Mouse (Mus musculus) v-Abl transformed pro-B cells (cell line): ENCODE measurements around the gene Fars2.

Experiments
- in situ Hi-C, 2 experiments: fragments of 400-800 bp; cut with MboI; formaldehyde crosslinking; loops; one replicate each; pipeline ENCODE4 v1.15.1; 2025; ENCODE audit not compliant: unreplicated experiment in 2 of 2

The Fars2 gene

GRCm38 (mm10) chr13:36117143-36118014, at the start of gene Fars2, which contains the start of gene Lyrm4:
Gene Fars2, plus strand, starts transcription at chr13:36117412.
Gene Lyrm4, minus strand, starts transcription at chr13:36117526.
- in situ Hi-C loops = no loop called here

- in situ Hi-C loops = no loop called here
Observed at GRCm38 (mm10) chr13:36074484-36074883, 42.7 kb upstream of the Fars2 start.

- in situ Hi-C loops = no loop called here
Observed at GRCm38 (mm10) chr13:36081591-36081990, 35.6 kb upstream of the Fars2 start.

GRCm38 (mm10) chr13:36084701-36085100, 32.5 kb upstream of the Fars2 start:
- in situ Hi-C loops = no loop called here

GRCm38 (mm10) chr13:36085971-36086370, 31.2 kb upstream of the Fars2 start:
- in situ Hi-C loops = no loop called here

- in situ Hi-C loops = no loop called here
Observed at GRCm38 (mm10) chr13:36086608-36087391, 30.4 kb upstream of the Fars2 start.

GRCm38 (mm10) chr13:36087427-36087826, 29.8 kb upstream of the Fars2 start:
- in situ Hi-C loops = no loop called here

GRCm38 (mm10) chr13:36088168-36088567, 29.0 kb upstream of the Fars2 start:
- in situ Hi-C loops = no loop called here

- in situ Hi-C loops = no loop called here
Observed at GRCm38 (mm10) chr13:36096684-36097383, 20.4 kb upstream of the Fars2 start.

- in situ Hi-C loops = no loop called here
Observed at GRCm38 (mm10) chr13:36105591-36105990, 11.6 kb upstream of the Fars2 start.

- in situ Hi-C loops = no loop called here
Observed at GRCm38 (mm10) chr13:36108528-36108927, 8.7 kb upstream of the Fars2 start.

GRCm38 (mm10) chr13:36111331-36111730, 5.9 kb upstream of the Fars2 start:
- in situ Hi-C loops = no loop called here

GRCm38 (mm10) chr13:36113181-36113580, 4.0 kb upstream of the Fars2 start:
- in situ Hi-C loops = no loop called here

GRCm38 (mm10) chr13:36116520-36117142, 581 bp upstream of the Fars2 start:
- in situ Hi-C loops = no loop called here

GRCm38 (mm10) chr13:36119684-36120083, 2.5 kb downstream of the Fars2 start:
- in situ Hi-C loops = no loop called here

GRCm38 (mm10) chr13:36120606-36121005, 3.4 kb downstream of the Fars2 start:
- in situ Hi-C loops = no loop called here

GRCm38 (mm10) chr13:36129360-36130054, 12.3 kb downstream of the Fars2 start:
- in situ Hi-C loops = no loop called here

- in situ Hi-C loops = no loop called here
Observed at GRCm38 (mm10) chr13:36131401-36131800, 14.2 kb downstream of the Fars2 start.

GRCm38 (mm10) chr13:36131992-36132649, 14.9 kb downstream of the Fars2 start:
- in situ Hi-C loops = no loop called here
